Mouse (Mus musculus) hindbrain, embryonic 10.5 days (tissue): ENCODE data around the gene Gna13. TPM values are rescaled to one million over a fixed set of nuclear protein-coding genes. Genes with fewer than 3 reads are reported as not detected.
"Not testable (repeated sequence)": the region's sequence is repeated elsewhere in the genome, so short reads cannot be mapped to it uniquely, and the experiment has no call there.

ENCODE experiments used
- DNase-seq: peaks from one replicate; pipeline ENCODE4 v3.0.0-alpha.2; 2017; ENCODE audit warnings: low spot score
- H3K27ac ChIP-seq: fragments of 300-500 bp; sonication (generic); 2 replicates; pipeline ENCODE4 v1.5.1; 2016; ENCODE audit warnings: mild to moderate bottlenecking, moderate library complexity
- H3K27me3 ChIP-seq: fragments of 300-500 bp; sonication (generic); 2 replicates; pipeline ENCODE4 v1.6.1; 2016; ENCODE audit warnings: mild to moderate bottlenecking; ENCODE audit not compliant: poor library complexity, insufficient read depth, severe bottlenecking
- H3K36me3 ChIP-seq: fragments of 300-500 bp; sonication (generic); 2 replicates; pipeline ENCODE4 v1.6.1; 2016; ENCODE audit warnings: mild to moderate bottlenecking, moderate library complexity
- H3K4me1 ChIP-seq: fragments of 300-500 bp; sonication (generic); replicated peaks from 2 replicates; pipeline ENCODE4 v1.6.1; 2016; ENCODE audit warnings: mild to moderate bottlenecking
- H3K4me3 ChIP-seq: fragments of 300-500 bp; sonication (generic); 2 replicates; pipeline ENCODE4 v1.5.1; 2016; ENCODE audit warnings: mild to moderate bottlenecking, moderate library complexity
- H3K9me3 ChIP-seq: fragments of 300-500 bp; sonication (generic); 2 replicates; pipeline ENCODE4 v1.6.1; 2016; ENCODE audit warnings: mild to moderate bottlenecking, moderate library complexity
- WGBS: fragments of 180-500 bp; shearing (Covaris S2); methylation state at CpG from one replicate; pipeline ENCODE4 v1.1.7; 2016; 5-methylcytosine and 5-hydroxymethylcytosine counted together
- polyA plus RNA-seq: library from polyadenylated mRNA; unstranded; fragments of >200 nt; fragmentation: Nextera tagmentation; extraction: Ambion mirVana; gene quantifications from 2 replicates; pipeline ENCODE4 v1.2.1, GENCODE M21; 2016

Gene Gna13
- polyA plus RNA-seq, 1 experiment from 2014 or later: 15.6 TPM

GRCm38 (mm10) chr11:109335890-109336289 lies 26.7 kb upstream of the Gna13 start:
- H3K27ac ChIP-seq: no peak overlapping the region
- H3K4me3 ChIP-seq: no peak overlapping the region
- 69% methylated on average over 6 of the region's 6 CpGs for WGBS
- H3K4me1 ChIP-seq: peaks cover 11% of the 10 kb centered on the region
- DNase-seq: no peak
- H3K36me3 ChIP-seq: no peaks in the 10 kb centered on the region
- H3K27me3 ChIP-seq: no peaks in the 10 kb centered on the region
- no peaks in the 10 kb centered on the region for H3K9me3 ChIP-seq

GRCm38 (mm10) chr11:109339155-109339938 lies 23.3 kb upstream of the Gna13 start:
- Histone ChIP-seq H3K4me3 (no peak overlapping the region), H3K9me3 (no peaks in the 10 kb centered on the region), H3K27ac (no peak overlapping the region), H3K4me1 (peaks cover 8% of the 10 kb centered on the region), H3K36me3 (no peaks in the 10 kb centered on the region), H3K27me3 (no peaks in the 10 kb centered on the region)
- WGBS: 93% methylated on average over 8 of the region's 8 CpGs
- DNase-seq: no peak

GRCm38 (mm10) chr11:109340541-109340940 lies 22.1 kb upstream of the Gna13 start:
- 83% methylated on average over 5 of the region's 5 CpGs for WGBS
- no peaks in the 10 kb centered on the region for H3K27me3 ChIP-seq
- H3K36me3 ChIP-seq: no peaks in the 10 kb centered on the region
- no peak overlapping the region for H3K27ac ChIP-seq
- no peaks in the 10 kb centered on the region for H3K9me3 ChIP-seq
- H3K4me3 ChIP-seq: no peak overlapping the region
- peaks cover 10% of the 10 kb centered on the region for H3K4me1 ChIP-seq
- DNase-seq: no peak

- H3K4me1 ChIP-seq: peaks cover 25% of the 10 kb centered on the region
- not testable (repeated sequence) for H3K36me3 ChIP-seq, H3K9me3 ChIP-seq, H3K4me3 ChIP-seq, H3K27ac ChIP-seq, H3K27me3 ChIP-seq, DNase-seq
- 90% methylated on average over 4 of the region's 4 CpGs for WGBS
Observed at GRCm38 (mm10) chr11:109342666-109343065, 20.0 kb upstream of the Gna13 start.

- 30% methylated on average over 7 of the region's 7 CpGs for WGBS
- Histone ChIP-seq H3K4me3 (no peak overlapping the region), H3K27ac (no peak overlapping the region), H3K4me1 (peaks cover 28% of the 10 kb centered on the region), H3K36me3 (no peaks in the 10 kb centered on the region), H3K27me3 (no peaks in the 10 kb centered on the region), H3K9me3 (no peaks in the 10 kb centered on the region)
- DNase-seq: no peak
Observed at GRCm38 (mm10) chr11:109343558-109343957, 19.1 kb upstream of the Gna13 start.

GRCm38 (mm10) chr11:109343991-109344599 lies 18.5 kb upstream of the Gna13 start:
- Histone ChIP-seq H3K27me3 (no peaks in the 10 kb centered on the region), H3K4me3 (no peak overlapping the region), H3K36me3 (no peaks in the 10 kb centered on the region), H3K4me1 (peaks cover 30% of the 10 kb centered on the region), H3K9me3 (no peaks in the 10 kb centered on the region), H3K27ac (no peak overlapping the region)
- peak; percentile 21 for DNase-seq
- WGBS: 25% methylated on average over 10 of the region's 10 CpGs

GRCm38 (mm10) chr11:109347242-109347959 lies 15.2 kb upstream of the Gna13 start:
- Histone ChIP-seq H3K27ac (peak overlapping the region; percentile 8; the same call in 1 of the 2 replicates), H3K9me3 (no peaks in the 10 kb centered on the region), H3K4me3 (no peak overlapping the region), H3K27me3 (no peaks in the 10 kb centered on the region), H3K4me1 (peaks cover 30% of the 10 kb centered on the region), H3K36me3 (no peaks in the 10 kb centered on the region)
- 76% methylated on average over 10 of the region's 10 CpGs for WGBS
- DNase-seq: no peak

- H3K9me3 ChIP-seq: no peaks in the 10 kb centered on the region
- no peaks in the 10 kb centered on the region for H3K27me3 ChIP-seq
- peaks cover 30% of the 10 kb centered on the region for H3K4me1 ChIP-seq
- H3K4me3 ChIP-seq: no peak overlapping the region
- H3K36me3 ChIP-seq: no peaks in the 10 kb centered on the region
- 77% methylated on average over 12 of the region's 12 CpGs for WGBS
- no peak overlapping the region for H3K27ac ChIP-seq
- no peak for DNase-seq
Observed at GRCm38 (mm10) chr11:109348408-109348807, 14.2 kb upstream of the Gna13 start.

GRCm38 (mm10) chr11:109349652-109350316 lies 12.8 kb upstream of the Gna13 start:
- H3K9me3 ChIP-seq: no peaks in the 10 kb centered on the region
- H3K4me1 ChIP-seq: peaks cover 21% of the 10 kb centered on the region
- no peak overlapping the region; the same call in 1 of the 2 replicates for H3K27ac ChIP-seq
- 67% methylated on average over 5 of the region's 5 CpGs for WGBS
- no peaks in the 10 kb centered on the region for H3K36me3 ChIP-seq
- no peak overlapping the region for H3K4me3 ChIP-seq
- no peaks in the 10 kb centered on the region for H3K27me3 ChIP-seq
- no peak for DNase-seq

- no peak overlapping the region for H3K4me3 ChIP-seq
- WGBS: 83% methylated on average over 7 of the region's 7 CpGs
- H3K4me1 ChIP-seq: peaks cover 21% of the 10 kb centered on the region
- H3K27me3 ChIP-seq: no peaks in the 10 kb centered on the region
- H3K36me3 ChIP-seq: no peaks in the 10 kb centered on the region
- no peaks in the 10 kb centered on the region for H3K9me3 ChIP-seq
- no peak overlapping the region for H3K27ac ChIP-seq
- DNase-seq: no peak
Observed at GRCm38 (mm10) chr11:109350317-109350714, 12.3 kb upstream of the Gna13 start.

- 88% methylated on average over 4 of the region's 4 CpGs for WGBS
- DNase-seq: no peak
- Histone ChIP-seq H3K27me3 (no peaks in the 10 kb centered on the region), H3K9me3 (no peaks in the 10 kb centered on the region), H3K27ac (no peak overlapping the region), H3K36me3 (no peaks in the 10 kb centered on the region), H3K4me3 (no peak overlapping the region), H3K4me1 (peaks cover 24% of the 10 kb centered on the region)
Observed at GRCm38 (mm10) chr11:109351489-109351888, 11.1 kb upstream of the Gna13 start.

GRCm38 (mm10) chr11:109353391-109354235 lies 9.0 kb upstream of the Gna13 start:
- Histone ChIP-seq H3K9me3 (no peaks in the 10 kb centered on the region), H3K27me3 (no peaks in the 10 kb centered on the region), H3K36me3 (no peaks in the 10 kb centered on the region), H3K27ac (no peak overlapping the region), H3K4me1 (peaks cover 19% of the 10 kb centered on the region), H3K4me3 (no peak overlapping the region)
- WGBS: 78% methylated on average over 12 of the region's 12 CpGs
- no peak for DNase-seq
